Mouse (Mus musculus) E14TG2a.4 (cell line): Measurements from ENCODE around the gene Stam.

Experiments
- H3K27me3 ChIP-seq: 2 replicates; pipeline ENCODE4 v1.6.1; 2014; ENCODE audit warnings: low read length, control low read depth; ENCODE audit not compliant: insufficient read depth
- H3K36me3 ChIP-seq: 2 replicates; pipeline ENCODE4 v1.6.1; 2014; ENCODE audit warnings: low read length, control low read depth; ENCODE audit not compliant: insufficient read depth
- H3K4me1 ChIP-seq: replicated peaks from 2 replicates; pipeline ENCODE4 v1.6.1; 2014; ENCODE audit warnings: low read depth, low read length, control low read depth
- H3K4me3 ChIP-seq: replicated peaks from 2 replicates; pipeline ENCODE4 v1.5.1; 2014; ENCODE audit warnings: mild to moderate bottlenecking, low read length
- H3K9me3 ChIP-seq: 2 replicates; pipeline ENCODE4 v1.6.1; 2014; ENCODE audit warnings: low read length, control low read depth
- CTCF ChIP-seq: conservative IDR thresholded peaks from 2 replicates; pipeline ENCODE4 v1.5.1; 2014; ENCODE audit warnings: low read length
- NANOG ChIP-seq: IDR thresholded peaks from 2 replicates; pipeline ENCODE4 v1.6.1; 2014; ENCODE audit warnings: borderline replicate concordance, low read length, mixed read lengths
- POU5F1 ChIP-seq: IDR thresholded peaks from 2 replicates; pipeline ENCODE4 v1.6.1; 2014; ENCODE audit warnings: low read length, borderline replicate concordance

Stam gene

DNA sequence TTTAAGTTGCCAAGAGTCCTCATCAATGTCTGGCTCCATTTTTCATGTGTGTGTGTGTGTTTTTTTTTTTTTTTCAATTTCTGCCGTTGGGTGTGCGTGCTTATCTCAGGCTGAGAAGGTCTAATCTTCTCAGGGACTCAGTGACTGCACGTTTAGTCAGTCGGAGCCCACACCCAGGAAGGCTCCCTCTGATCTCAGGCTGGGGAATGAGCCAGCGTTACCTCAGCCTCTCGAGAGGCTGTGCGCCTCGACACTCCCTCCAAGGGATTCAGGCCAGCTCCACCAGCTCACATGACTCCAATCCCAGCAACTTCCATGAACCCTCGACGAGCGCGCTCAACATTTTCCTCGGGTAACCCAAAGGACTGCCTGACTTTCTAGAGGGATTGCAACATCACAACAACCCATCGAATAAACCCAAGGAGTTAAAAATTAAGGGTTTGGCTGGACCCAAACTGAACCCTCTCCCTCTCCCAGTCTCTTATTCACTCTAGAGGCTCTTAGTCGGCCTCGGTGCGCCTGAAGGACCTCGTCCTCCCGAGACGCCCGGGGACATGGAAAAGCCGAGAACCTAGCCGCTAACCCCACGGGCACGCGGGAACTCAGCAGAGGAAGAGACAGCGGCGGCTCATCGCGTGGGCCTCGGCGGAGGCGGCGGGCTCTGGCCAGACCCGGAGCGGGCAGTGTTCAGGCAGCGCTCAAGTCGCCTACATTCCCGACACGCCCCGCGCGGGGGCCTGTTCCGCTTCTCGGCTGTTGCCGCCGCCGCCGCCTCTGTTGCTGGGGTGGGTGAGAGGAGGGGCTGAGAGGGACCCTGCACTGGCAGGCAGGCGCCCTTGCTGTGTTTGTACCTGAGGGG is at the start of gene Stam:
TSS of gene Stam (plus strand) at position 737 of the 859 bp plus-strand sequence.
- H3K36me3 ChIP-seq, result no peaks in the 10 kb centered on the region
- TF ChIP-seq POU5F1 (no peak), NANOG (no peak), CTCF (no peak)
- H3K9me3 ChIP-seq, result no peaks in the 10 kb centered on the region
- peaks cover 24% of the 10 kb centered on the region for H3K4me1 ChIP-seq
- no peaks in the 10 kb centered on the region for H3K27me3 ChIP-seq
- peak within 1 kb of the TSS; percentile 97 for H3K4me3 ChIP-seq

DNA sequence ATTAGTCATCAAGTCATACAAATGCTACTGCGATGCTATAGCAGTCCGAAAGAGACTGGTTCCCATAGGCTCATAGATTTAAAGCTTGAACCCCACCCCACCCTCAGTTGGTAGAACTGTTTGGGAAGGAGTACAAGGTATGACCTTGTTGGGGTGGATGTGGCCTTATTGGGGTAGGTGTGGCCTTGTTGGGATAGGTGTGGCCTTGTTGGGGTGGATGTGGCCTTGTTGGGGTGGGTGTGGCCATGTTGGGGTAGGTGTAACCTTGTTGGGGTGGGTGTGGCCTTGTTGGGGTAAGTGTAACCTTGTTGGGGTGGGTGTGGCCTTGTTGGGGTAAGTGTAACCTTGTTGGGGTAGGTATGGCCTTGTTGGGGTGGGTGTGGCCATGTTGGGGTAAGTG is 32.6 kb upstream of the Stam start:
- TF ChIP-seq CTCF, result no peak
- TF ChIP-seq NANOG, result no peak
- TF ChIP-seq POU5F1, result no peak

DNA sequence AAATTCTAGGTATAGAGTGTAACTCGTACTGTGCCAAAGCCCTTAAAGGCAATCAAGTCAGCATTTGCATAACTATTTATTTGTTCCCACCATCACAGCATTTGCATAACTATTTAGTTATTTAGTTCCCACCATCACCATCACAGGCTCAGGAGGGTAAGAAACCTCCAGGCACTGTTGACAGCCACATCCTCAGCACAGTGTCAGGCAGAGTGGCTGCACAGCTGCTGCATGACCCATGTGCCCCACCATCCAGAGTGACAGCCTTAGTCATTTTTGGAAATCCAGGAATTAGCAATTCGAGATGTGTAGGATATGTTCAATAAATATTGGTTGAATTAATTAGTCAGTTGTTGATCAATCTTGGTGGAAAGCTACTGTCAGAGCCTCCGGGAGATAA is 30.9 kb upstream of the Stam start:
- peaks cover 7% of the 10 kb centered on the region; the same call in 1 of the 2 replicates for H3K36me3 ChIP-seq
- no peak for TF ChIP-seq CTCF
- no peak for TF ChIP-seq POU5F1
- TF ChIP-seq NANOG, result peak; percentile 60; the same call in 1 of the 2 replicates
- peaks cover 25% of the 10 kb centered on the region for H3K4me1 ChIP-seq
- H3K4me3 ChIP-seq, result no peak overlapping the region
- H3K9me3 ChIP-seq, result peaks cover 5% of the 10 kb centered on the region
- H3K27me3 ChIP-seq, result no peaks in the 10 kb centered on the region

More for the DNA sequence above, 32.6 kb upstream of the Stam start:
- peaks cover 7% of the 10 kb centered on the region; the same call in 1 of the 2 replicates for H3K36me3 ChIP-seq
- H3K9me3 ChIP-seq, result peaks cover 5% of the 10 kb centered on the region
- H3K4me1 ChIP-seq, result peaks cover 25% of the 10 kb centered on the region
- no peaks in the 10 kb centered on the region for H3K27me3 ChIP-seq
- H3K4me3 ChIP-seq, result no peak overlapping the region

DNA sequence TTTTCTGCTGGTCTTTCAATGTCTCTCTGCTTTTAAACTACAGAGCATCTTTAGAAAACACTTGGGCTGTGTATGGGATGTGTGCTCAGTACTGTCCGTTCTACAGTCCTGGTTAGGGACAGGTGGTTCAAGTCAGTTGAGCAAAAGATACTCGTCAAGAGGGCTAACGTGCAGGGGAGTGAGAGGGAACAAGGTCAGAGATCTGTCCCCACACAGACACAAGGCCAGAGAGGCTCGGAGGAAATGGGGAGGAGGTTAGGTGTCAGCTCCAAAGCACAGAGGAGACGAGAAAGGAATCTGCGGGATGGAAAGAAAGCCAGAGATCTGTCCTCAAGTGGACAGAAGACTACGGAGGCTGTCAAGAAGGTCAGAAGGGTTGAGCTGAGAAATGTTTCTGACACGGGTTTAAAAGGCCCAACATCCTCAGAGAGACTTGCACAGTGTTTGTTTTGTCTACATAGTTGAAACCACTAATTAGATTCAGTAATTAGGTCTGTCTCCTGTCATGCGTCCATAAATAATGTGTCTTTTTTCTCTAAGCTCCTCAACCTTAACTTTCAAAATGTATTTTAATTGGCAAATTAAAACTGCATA is 30.2 kb upstream of the Stam start:
- Histone ChIP-seq H3K4me1 (peaks cover 25% of the 10 kb centered on the region), H3K27me3 (no peaks in the 10 kb centered on the region), H3K9me3 (peaks cover 5% of the 10 kb centered on the region), H3K36me3 (peaks cover 7% of the 10 kb centered on the region; the same call in 1 of the 2 replicates), H3K4me3 (no peak overlapping the region)
- TF ChIP-seq CTCF (no peak), POU5F1 (no peak), NANOG (no peak)

DNA sequence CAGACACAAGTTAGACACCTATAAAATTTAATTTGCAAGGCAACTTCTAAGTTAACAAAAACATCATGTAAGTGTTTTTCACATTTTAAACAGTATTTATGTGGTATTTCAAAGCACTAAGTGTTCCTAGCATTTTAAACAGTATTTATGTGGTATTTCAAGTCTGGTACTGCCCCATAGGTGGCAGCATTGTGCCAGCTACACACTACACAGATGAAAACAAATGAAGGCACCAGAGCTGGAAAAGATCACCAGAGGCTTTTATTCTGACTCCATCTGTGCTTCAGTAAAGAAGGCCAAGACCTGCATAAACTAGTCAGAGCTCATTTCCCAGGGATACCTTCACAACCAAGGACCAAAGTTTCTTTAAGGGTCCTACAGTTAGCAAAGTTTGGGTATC is 25.5 kb upstream of the Stam start:
- Histone ChIP-seq H3K36me3 (no peaks in the 10 kb centered on the region), H3K4me3 (no peak overlapping the region), H3K4me1 (no peaks in the 10 kb centered on the region), H3K27me3 (no peaks in the 10 kb centered on the region), H3K9me3 (no peaks in the 10 kb centered on the region)
- TF ChIP-seq CTCF, result peak; percentile 68
- no peak for TF ChIP-seq NANOG

DNA sequence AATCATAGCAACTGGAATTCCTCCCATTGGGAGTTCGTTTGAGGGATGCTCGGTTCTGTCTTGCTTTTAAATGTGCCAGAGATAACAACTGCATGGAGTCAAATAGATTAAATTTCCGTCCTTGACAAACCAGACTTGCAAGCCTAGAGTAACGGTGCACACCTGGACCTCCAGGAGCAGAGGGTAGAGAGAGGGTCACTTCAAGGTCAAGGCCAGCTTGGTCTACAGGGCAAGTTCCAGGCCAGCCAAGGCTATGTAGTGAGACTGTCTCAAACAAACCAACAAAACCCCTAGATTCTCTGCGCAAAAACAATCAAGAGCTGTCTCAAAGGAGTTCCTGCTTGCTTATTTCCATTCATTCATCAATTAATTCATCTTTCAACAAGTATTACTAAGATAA is 25.1 kb upstream of the Stam start:
- Histone ChIP-seq H3K9me3 (no peaks in the 10 kb centered on the region), H3K4me3 (no peak overlapping the region), H3K4me1 (no peaks in the 10 kb centered on the region), H3K36me3 (no peaks in the 10 kb centered on the region), H3K27me3 (peaks cover 4% of the 10 kb centered on the region)
- TF ChIP-seq CTCF (no peak), POU5F1 (no peak), NANOG (no peak)

DNA sequence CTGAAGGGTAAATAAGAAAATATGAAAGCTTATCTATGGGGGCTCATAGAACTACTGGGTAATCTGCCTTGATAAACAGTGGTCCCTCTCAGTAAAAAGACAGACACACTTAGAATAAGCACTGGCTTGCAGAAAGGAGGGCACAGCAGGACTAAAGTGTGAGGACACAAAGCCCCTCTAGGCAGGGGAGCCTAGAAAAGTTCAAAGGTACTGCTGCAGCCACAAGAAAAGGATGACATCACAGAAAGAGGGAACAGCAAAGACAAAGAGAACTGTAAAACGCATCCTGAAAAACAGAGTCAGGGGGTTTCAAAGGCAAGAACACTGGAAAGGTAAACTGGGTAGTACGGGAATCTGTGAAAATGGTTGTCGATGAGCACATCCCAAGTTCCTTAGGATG is 20.3 kb upstream of the Stam start:
- Histone ChIP-seq H3K9me3 (no peaks in the 10 kb centered on the region), H3K4me3 (no peak overlapping the region), H3K36me3 (no peaks in the 10 kb centered on the region), H3K27me3 (peaks cover 13% of the 10 kb centered on the region), H3K4me1 (peaks cover 11% of the 10 kb centered on the region)
- TF ChIP-seq NANOG (no peak), POU5F1 (no peak), CTCF (no peak)

DNA sequence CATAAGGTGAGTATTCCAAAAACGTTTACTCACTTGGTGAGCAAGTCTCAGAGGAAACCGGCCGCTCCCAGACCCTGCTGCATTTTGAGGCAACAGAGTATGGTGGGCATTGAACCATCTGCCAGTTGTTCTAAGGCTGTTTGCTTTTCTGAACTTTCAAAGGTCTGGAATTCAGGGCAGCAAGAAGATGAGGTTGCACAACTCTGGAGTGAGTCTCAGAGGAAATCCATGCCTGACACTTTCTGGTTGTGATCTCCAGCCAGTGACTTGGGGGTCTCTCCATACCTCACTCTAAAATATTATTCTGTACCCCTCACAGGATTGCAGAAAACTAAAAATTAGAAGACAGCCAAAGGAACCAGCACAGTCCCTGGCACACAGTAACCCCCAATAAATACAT is 19.7 kb upstream of the Stam start:
- no peak for TF ChIP-seq CTCF
- TF ChIP-seq POU5F1, result no peak
- TF ChIP-seq NANOG, result no peak
- Histone ChIP-seq H3K9me3 (no peaks in the 10 kb centered on the region), H3K27me3 (peaks cover 13% of the 10 kb centered on the region)

DNA sequence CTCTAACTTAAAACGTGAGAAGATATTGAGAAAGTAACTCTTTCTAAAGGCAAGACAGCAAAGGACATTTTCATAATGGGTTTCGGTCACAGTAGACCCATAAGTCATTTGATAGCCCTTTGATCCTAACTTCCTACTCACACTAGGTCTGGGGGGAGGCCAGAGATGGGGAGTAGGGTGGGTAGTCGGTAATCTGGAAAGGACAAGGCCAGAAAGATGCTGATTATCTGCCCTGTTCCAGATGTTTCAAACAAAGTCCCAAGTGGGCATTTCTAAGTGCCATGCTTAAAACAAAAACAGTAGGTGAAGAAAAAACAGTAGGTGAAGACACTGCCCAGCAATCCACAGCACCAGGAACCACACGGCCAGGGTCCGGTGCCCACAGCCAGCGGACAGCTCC is 19.2 kb upstream of the Stam start:
- Histone ChIP-seq H3K4me3 (peak overlapping the region; percentile 88), H3K27me3 (peaks cover 13% of the 10 kb centered on the region), H3K36me3 (no peaks in the 10 kb centered on the region), H3K4me1 (peaks cover 11% of the 10 kb centered on the region), H3K9me3 (no peaks in the 10 kb centered on the region)
- TF ChIP-seq NANOG (no peak), POU5F1 (no peak), CTCF (no peak)

More for the DNA sequence above, 19.7 kb upstream of the Stam start:
- Histone ChIP-seq H3K4me3 (no peak overlapping the region), H3K4me1 (peaks cover 11% of the 10 kb centered on the region), H3K36me3 (no peaks in the 10 kb centered on the region)
